Mouse (Mus musculus) hindbrain, postnatal 0 days (tissue): ENCODE measurements around the gene Slc6a13. TPM values are rescaled to one million over a fixed set of nuclear protein-coding genes. Genes with fewer than 3 reads are reported as not detected.
A peak's percentile ranks its signal among the peaks of the same experiment; 100 is the strongest.

Source experiments
- ATAC-seq: fragments of 200-750 bp; cut with Nextera tagmentation; 2 replicates; pipeline ENCODE4 v1.8.0; 2017; ENCODE audit warnings: mild to moderate bottlenecking, moderate TSS enrichment, moderate library complexity
- DNase-seq: peaks from one replicate; pipeline ENCODE4 v3.0.0-alpha.2; 2015; ENCODE audit warnings: low spot score
- H3K27ac ChIP-seq: fragments of 300-500 bp; sonication (generic); 2 replicates; pipeline ENCODE4 v1.5.1; 2014; ENCODE audit warnings: mild to moderate bottlenecking
- H3K27me3 ChIP-seq: fragments of 300-500 bp; sonication (generic); 2 replicates; pipeline ENCODE4 v1.6.1; 2014; ENCODE audit warnings: low read length, mixed read lengths; ENCODE audit not compliant: insufficient read depth
- H3K36me3 ChIP-seq: fragments of 300-500 bp; sonication (generic); 2 replicates; pipeline ENCODE4 v1.6.1; 2014; ENCODE audit warnings: low read length, mixed read lengths; ENCODE audit not compliant: insufficient read depth
- H3K4me1 ChIP-seq: fragments of 300-500 bp; sonication (generic); 2 replicates; pipeline ENCODE4 v1.6.1; 2014; ENCODE audit warnings: antibody characterized with exemption, low read length, mixed read lengths; ENCODE audit not compliant: insufficient read depth
- H3K4me2 ChIP-seq: fragments of 300-500 bp; sonication (generic); 2 replicates; pipeline ENCODE4 v1.6.1; 2014; ENCODE audit warnings: low read depth, mild to moderate bottlenecking, low read length, moderate library complexity, mixed read lengths
- H3K4me3 ChIP-seq: fragments of 300-500 bp; sonication (generic); 2 replicates; pipeline ENCODE4 v1.5.1; 2014; ENCODE audit warnings: low read length
- H3K9ac ChIP-seq: fragments of 300-500 bp; sonication (generic); replicated peaks from 2 replicates; pipeline ENCODE4 v1.6.1; 2014; ENCODE audit warnings: mild to moderate bottlenecking, low read length, moderate library complexity, mixed read lengths
- H3K9me3 ChIP-seq: fragments of 300-500 bp; sonication (generic); 2 replicates; pipeline ENCODE4 v1.6.1; 2016; ENCODE audit warnings: low read length, mixed read lengths
- CTCF ChIP-seq: IDR thresholded peaks from 2 replicates; pipeline ENCODE4 v1.5.1; 2016; ENCODE audit warnings: antibody characterized with exemption, control low read depth, low read depth
- WGBS: fragments of 180-500 bp; shearing (Covaris S2); extraction: QIAGEN DNeasy Blood & Tissue Kit; methylation state at CpG from one replicate; pipeline ENCODE4 v1.1.7; 2014; 5-methylcytosine and 5-hydroxymethylcytosine counted together
- polyA plus RNA-seq: library from polyadenylated mRNA; unstranded; fragments of >200 nt; fragmentation: Nextera tagmentation; extraction: Ambion mirVana; gene quantifications from 2 replicates; pipeline ENCODE4 v1.2.1, GENCODE M21; 2015
- total RNA-seq: library from RNA; depleted of rRNA; stranded (reverse); fragments of >200 nt; gene quantifications from 2 replicates; pipeline ENCODE4 v1.2.3, GENCODE M21; 2014

Gene Slc6a13
- total and polyA plus RNA-seq, 2 experiments from 2014 or later, result 58.2 to 60.7 TPM

- Histone ChIP-seq H3K27ac (no peak overlapping the region), H3K9me3 (no peaks in the 10 kb centered on the region), H3K9ac (no peak overlapping the region), H3K27me3 (no peaks in the 10 kb centered on the region), H3K4me3 (no peak overlapping the region), H3K4me1 (no peaks in the 10 kb centered on the region), H3K4me2 (no peak overlapping the region), H3K36me3 (no peaks in the 10 kb centered on the region)
- WGBS, result 66% methylated on average over 10 of the region's 10 CpGs
- no peak for TF ChIP-seq CTCF
- DNase-seq (no peak), ATAC-seq (no peak)
Observed at GRCm38 (mm10) chr6:121303466-121304220, 3.6 kb downstream of the Slc6a13 start.

DNA sequence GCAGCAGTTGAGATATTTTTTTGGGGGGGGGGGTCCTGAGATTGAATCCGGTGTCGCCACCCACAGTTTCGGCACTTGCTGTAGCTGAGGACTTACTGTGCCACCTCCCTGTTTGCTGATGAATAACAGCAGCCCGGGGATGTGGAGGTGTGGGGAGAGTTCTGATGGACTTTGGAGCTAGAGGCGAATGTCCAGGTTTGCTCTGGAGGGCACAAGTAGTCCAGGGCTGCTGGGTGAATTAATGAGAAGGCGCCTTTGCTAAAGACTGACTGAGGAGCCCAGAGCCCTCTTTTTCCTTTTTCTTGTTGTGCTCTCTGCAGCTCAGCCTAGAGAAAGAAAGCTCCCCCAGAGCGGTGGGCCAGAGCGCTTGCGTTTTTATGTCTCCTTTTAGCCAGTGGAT is 4.6 kb downstream of the Slc6a13 start:
- Histone ChIP-seq H3K36me3 (no peaks in the 10 kb centered on the region), H3K4me1 (no peaks in the 10 kb centered on the region), H3K4me2 (no peak overlapping the region), H3K9ac (no peak overlapping the region), H3K27me3 (no peaks in the 10 kb centered on the region), H3K9me3 (no peaks in the 10 kb centered on the region), H3K4me3 (no peak overlapping the region), H3K27ac (no peak overlapping the region)
- ATAC-seq (no peak), DNase-seq (no peak)
- no peak for TF ChIP-seq CTCF
- 80% methylated on average over 9 of the region's 9 CpGs for WGBS

DNA sequence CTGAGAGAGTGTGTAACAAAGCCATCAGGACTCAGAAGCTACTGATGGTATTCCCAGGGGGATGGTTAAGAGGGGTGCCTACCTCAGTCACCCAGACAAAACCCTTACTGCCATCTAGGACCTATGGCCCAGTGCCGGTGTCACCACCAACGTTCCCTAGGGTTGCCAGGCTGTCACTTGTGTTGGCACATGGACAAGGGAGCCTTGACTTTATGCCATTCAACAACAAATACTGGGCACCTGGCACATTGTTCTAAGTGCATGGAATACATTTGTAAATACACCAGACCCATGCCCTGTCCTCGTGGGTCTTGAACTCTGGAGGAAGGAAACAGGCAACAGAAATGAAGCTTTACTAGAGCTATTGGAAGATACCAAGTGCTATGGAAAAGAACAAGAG is 5.5 kb downstream of the Slc6a13 start:
- H3K27me3 ChIP-seq, result no peaks in the 10 kb centered on the region
- DNase-seq (no peak), ATAC-seq (no peak)
- H3K4me1 ChIP-seq, result no peaks in the 10 kb centered on the region
- 84% methylated on average over 3 of the region's 3 CpGs for whole genome bisulfite sequencing
- H3K4me3 ChIP-seq, result no peak overlapping the region
- H3K36me3 ChIP-seq, result no peaks in the 10 kb centered on the region
- TF ChIP-seq CTCF, result no peak
- H3K9me3 ChIP-seq, result no peaks in the 10 kb centered on the region
- no peak overlapping the region for H3K4me2 ChIP-seq
- no peak overlapping the region for H3K27ac ChIP-seq
- no peak overlapping the region for H3K9ac ChIP-seq

- no peak for TF ChIP-seq CTCF
- no peak overlapping the region for H3K4me2 ChIP-seq
- H3K4me1 ChIP-seq, result no peaks in the 10 kb centered on the region
- DNase-seq (no peak), ATAC-seq (no peak)
- no peaks in the 10 kb centered on the region for H3K9me3 ChIP-seq
- no peak overlapping the region for H3K27ac ChIP-seq
- H3K36me3 ChIP-seq, result no peaks in the 10 kb centered on the region
- no peak overlapping the region for H3K9ac ChIP-seq
- no peak overlapping the region for H3K4me3 ChIP-seq
- 89% methylated on average over 6 of the region's 6 CpGs for WGBS
- no peaks in the 10 kb centered on the region for H3K27me3 ChIP-seq
Observed at GRCm38 (mm10) chr6:121310984-121311383, 11.0 kb downstream of the Slc6a13 start.

DNA sequence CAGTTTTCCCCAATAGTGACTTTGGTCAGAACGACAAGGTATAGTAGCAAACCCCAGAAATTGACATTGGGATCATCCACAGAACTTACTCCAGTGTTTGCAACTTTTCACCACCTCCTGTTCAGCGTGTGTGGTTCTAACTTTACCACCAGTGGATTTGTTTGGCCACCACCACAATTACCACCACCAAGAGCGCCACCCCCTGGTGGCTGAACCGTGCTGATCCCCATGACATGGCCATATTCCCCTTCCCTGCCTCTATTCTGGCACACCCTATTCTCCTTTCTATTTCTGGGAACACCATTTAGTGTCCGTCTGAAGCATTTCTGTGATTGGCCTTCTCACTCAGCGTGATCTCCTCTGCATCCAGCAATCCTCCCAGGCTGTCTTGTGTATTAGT is 19.1 kb downstream of the Slc6a13 start:
- Histone ChIP-seq H3K4me3 (no peak overlapping the region), H3K9ac (no peak overlapping the region), H3K4me2 (no peak overlapping the region), H3K27ac (no peak overlapping the region), H3K9me3 (no peaks in the 10 kb centered on the region), H3K27me3 (no peaks in the 10 kb centered on the region), H3K36me3 (no peaks in the 10 kb centered on the region), H3K4me1 (no peaks in the 10 kb centered on the region)
- WGBS, result 74% methylated on average over 6 of the region's 6 CpGs
- no peak for ATAC-seq
- no peak for DNase-seq
- 0 out of 2 replicates have a peak, but pooled peaks have one; percentile 9 for TF ChIP-seq CTCF

GRCm38 (mm10) chr6:121322381-121323110 is 22.5 kb downstream of the Slc6a13 start:
- no peak overlapping the region for H3K4me3 ChIP-seq
- H3K36me3 ChIP-seq, result no peaks in the 10 kb centered on the region
- H3K9me3 ChIP-seq, result no peaks in the 10 kb centered on the region
- H3K27ac ChIP-seq, result no peak overlapping the region
- no peaks in the 10 kb centered on the region for H3K27me3 ChIP-seq
- ATAC-seq (no peak), DNase-seq (no peak)
- no peaks in the 10 kb centered on the region for H3K4me1 ChIP-seq
- no peak overlapping the region for H3K4me2 ChIP-seq
- no peak for TF ChIP-seq CTCF
- no peak overlapping the region for H3K9ac ChIP-seq
- WGBS, result 77% methylated on average over 9 of the region's 9 CpGs

DNA sequence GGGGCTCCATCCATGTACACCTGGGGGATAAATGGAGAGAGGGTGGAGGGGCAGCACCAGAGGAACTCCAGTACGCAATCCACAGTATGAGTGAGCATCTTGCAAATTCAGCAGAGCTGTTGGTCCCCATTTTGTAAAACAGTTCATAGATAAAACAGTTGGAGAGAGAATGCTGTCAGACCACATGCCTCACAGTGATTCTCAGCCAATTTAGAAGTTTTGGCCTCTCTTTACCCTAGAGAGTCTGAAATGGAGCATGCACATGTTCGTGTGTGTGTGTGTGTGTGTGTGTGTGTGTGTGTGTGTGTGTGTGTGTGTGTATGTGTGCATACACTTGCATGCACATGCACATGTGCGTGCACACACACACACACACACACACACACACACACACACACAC is 25.3 kb downstream of the Slc6a13 start:
- Histone ChIP-seq H3K9me3 (no peaks in the 10 kb centered on the region), H3K4me3 (no peak overlapping the region), H3K9ac (no peak overlapping the region), H3K36me3 (no peaks in the 10 kb centered on the region), H3K27ac (no peak overlapping the region), H3K4me2 (no peak overlapping the region), H3K27me3 (no peaks in the 10 kb centered on the region), H3K4me1 (peaks cover 17% of the 10 kb centered on the region)
- ATAC-seq (no peak), DNase-seq (no peak)
- no peak for TF ChIP-seq CTCF
- WGBS, result 78% methylated on average over 3 of the region's 3 CpGs
